Mouse (Mus musculus): ENCODE measurements around the gene Fermt2.
"Not testable (repeated sequence)": the region's sequence is repeated elsewhere in the genome, so short reads cannot be mapped to it uniquely, and the experiment has no call there.

Fermt2 gene

DNA sequence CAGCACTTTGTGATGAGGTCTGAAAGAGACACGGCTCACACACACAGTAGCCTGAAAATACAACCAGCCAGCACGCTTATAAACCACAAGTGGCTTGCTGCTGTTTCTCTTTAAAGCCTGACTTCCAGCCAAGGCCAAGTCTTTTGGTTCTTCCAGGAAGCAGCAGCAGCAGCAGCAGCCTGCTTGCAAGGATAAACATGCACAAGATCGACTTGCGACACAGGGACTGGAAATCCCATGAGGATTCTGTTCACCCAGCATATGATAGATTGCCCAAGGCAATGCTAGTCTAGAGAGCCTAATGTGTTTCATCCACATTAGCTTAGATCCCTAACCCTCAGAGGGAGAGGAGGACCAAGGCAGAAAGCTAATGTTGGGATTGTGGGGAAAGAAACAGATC is 22.0 kb downstream of the Fermt2 start:
- no peak for DNase-seq (ENCODE audit: extremely low spot score)

DNA sequence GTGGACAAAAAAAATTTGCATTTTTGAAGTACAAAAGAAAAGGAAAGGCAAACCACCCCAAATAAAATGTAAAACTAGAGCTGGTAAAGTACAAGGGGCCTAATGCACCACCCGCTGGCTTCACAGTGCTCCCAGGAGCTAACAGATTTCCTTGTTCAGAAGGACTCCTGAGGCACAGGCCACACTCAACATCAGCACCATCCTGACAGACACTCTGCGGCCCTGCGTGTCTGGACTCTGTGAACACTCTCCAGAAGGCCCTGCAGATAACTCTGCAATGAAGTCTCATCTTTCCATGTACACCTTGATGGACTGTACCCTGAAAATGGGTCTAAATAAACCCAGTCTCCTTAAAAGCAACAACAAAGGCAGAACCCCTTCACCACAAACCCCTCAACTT is 22.5 kb downstream of the Fermt2 start:
- DNase-seq (ENCODE audit: extremely low spot score) = no peak

DNA sequence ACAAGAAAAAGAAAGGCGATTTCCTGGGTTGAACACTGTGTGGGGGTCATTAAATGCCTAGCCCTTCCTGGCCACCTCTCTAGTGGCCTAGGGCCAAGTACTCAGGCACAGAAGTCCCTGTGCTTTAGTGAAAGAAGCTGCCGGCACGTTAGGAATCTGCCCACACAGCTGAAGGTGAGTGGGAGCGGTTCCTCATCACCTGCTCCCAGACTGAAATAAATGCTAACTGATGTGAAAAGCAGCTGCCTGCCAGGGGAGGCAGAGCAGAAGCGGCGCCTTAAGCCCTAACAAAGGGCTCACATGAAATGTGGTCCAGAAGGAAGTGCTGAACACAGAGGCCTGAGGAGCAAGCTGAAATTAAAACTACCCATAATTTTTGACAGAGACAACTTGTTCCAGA is 22.9 kb downstream of the Fermt2 start:
- DNase-seq (ENCODE audit: extremely low spot score) = peak; percentile 36

DNA sequence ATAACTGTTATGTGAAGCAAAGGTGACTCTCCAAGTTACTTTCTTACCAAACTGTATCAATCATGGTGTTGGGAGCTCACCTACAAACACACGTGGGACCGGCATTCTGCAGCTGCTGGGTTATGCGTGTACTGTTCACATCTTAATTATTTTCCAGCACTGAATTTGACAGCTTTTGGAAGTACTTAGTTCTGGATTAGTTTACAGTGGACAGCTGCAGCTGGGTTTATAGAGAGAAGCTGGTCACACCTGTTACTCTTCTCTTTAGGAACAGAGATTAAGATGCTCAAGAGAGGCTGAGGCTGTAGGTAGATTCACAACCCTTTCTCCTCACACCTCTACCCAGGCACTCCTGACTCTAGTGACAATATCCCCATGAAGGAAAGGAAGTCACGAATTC is 23.8 kb downstream of the Fermt2 start:
- DNase-seq (ENCODE audit: extremely low spot score) = no peak

GRCm38 (mm10) chr14:45504422-45505113 is 25.4 kb downstream of the Fermt2 start:
- DNase-seq (ENCODE audit: extremely low spot score) = no peak

DNA sequence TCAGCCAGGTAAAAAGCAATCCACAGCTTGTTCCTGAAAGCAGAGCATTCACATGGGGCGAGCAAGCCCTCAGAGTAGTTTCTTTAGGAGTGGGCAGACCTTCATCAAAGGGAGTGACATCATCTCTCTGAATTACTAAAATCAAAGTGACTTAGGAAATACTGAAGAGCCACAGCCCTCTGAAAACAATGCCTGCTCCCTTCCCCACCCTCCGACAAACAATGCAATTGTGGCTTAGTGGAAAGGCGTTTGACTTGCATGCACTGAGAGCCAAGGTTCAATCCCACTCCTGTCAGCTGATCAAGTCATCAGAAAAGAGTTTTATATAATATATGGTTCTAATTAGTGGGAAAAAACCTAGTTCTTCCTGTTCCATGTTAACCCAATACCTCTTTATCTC is 26.0 kb downstream of the Fermt2 start:
- no peak for DNase-seq (ENCODE audit: extremely low spot score)

GRCm38 (mm10) chr14:45500052-45500451 is 29.9 kb downstream of the Fermt2 start:
- DNase-seq (ENCODE audit: extremely low spot score) = no peak

DNA sequence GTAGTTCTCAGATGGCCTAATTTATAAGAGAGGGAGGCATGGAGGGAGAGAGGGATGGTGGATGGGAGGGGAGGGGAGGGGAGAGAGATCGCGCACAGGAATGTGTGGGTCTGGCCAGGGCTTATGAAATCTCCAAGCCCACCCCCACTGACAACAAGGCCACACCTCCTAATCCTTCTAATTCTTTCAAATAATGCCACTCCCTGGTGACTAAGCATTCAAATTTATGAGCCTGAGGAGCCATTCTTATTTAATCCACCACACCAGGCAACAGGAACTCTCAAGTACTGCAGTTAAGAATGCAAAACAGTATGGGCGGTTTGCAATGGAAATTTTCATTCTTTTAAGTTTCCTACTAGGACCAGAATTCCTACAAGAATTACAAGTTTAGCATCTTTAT is 32.8 kb downstream of the Fermt2 start:
- DNase-seq (ENCODE audit: extremely low spot score) = no peak

GRCm38 (mm10) chr14:45495810-45496209 is 34.1 kb downstream of the Fermt2 start:
- DNase-seq (ENCODE audit: extremely low spot score) = not testable (repeated sequence)

- no peak for DNase-seq (ENCODE audit: extremely low spot score)
These were observed 36.0 kb downstream of the Fermt2 start for GRCm38 (mm10) chr14:45493891-45494290.

DNA sequence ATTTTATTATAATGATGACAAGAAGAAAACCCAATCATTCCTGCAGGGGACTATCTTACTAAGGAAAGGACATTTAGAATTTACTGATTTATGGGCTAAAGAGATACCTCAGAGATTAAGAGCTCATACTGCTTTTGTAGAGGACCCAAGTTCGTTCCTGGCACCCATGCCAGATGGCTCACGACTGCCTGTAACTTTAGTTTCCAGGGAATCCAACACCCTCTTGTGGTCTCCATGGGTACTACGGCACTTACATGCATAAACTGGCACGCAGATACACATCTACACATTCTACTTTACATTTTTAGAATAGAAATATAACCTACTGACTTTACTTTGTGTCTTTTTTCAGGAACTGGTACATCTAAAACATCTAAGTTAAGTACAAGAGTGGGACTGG is 37.2 kb downstream of the Fermt2 start:
- no peak for DNase-seq (ENCODE audit: extremely low spot score)

DNA sequence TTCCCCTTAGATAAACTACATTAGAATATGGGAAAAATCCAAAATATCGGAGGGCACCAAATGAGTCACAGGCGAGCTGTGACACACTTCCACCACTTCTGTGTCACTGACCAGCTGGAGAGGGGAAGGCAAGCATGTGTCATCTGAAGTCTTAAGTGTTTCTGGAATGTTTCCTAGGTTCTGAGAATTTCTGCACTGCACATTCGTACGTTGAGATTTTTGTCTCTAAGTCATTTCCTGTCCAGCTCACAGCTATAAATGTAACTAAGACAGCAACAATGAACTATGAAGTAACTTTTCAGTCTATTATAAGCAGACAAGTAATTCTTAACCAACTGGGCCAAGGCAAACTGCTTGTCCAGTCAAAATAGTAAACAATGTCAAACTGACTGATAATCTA is 37.9 kb downstream of the Fermt2 start:
- no peak for DNase-seq (ENCODE audit: extremely low spot score)

- DNase-seq (ENCODE audit: extremely low spot score) = not testable (repeated sequence)
These were observed 42.7 kb downstream of the Fermt2 start for GRCm38 (mm10) chr14:45487201-45487600.

DNA sequence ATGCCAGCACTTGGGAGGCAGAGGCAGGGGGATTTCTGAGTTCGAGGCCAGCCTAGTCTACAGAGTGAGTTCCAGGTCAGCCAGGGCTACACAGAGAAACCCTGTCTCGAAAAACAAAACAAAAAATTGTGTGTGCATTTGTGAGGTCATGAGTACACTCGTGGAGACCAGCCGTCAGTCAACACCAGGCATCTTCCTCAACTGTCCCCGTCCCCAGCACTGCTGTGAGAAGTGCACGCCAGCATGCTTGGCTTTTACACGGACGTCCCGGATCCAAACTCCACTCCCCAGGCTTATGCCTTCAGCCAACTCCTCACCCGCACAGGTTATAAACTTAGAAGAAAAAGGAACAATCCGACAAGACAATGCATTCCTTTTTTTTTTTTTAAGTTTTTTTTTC is 46.6 kb downstream of the Fermt2 start:
- not testable (repeated sequence) for DNase-seq (ENCODE audit: extremely low spot score)

- DNase-seq (ENCODE audit: extremely low spot score) = no peak
These were observed 50.7 kb downstream of the Fermt2 start for GRCm38 (mm10) chr14:45478977-45479806.

DNA sequence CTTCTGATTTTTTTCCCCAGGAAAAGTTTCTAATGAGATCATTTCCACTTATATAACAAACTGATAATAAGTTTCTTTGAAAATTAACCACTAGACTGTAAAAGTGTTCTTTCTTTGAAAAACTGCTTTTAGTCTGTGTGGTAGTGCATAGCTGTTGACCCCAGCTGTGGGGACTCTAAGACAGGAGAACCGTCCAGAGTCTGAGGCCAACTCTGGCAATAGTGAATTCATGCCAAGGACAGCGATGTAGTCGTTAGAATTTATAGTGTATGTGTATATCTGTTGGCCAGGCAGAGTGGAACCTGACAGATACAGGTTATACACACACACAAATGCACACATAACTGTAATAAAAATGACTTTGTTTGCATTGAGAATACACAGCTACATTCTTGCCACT is 51.4 kb downstream of the Fermt2 start:
- DNase-seq (ENCODE audit: extremely low spot score) = no peak

- DNase-seq (ENCODE audit: extremely low spot score) = no peak
These were observed 52.3 kb downstream of the Fermt2 start for GRCm38 (mm10) chr14:45477651-45478050.

GRCm38 (mm10) chr14:45476990-45477389 is 52.9 kb downstream of the Fermt2 start:
- no peak for DNase-seq (ENCODE audit: extremely low spot score)

DNA sequence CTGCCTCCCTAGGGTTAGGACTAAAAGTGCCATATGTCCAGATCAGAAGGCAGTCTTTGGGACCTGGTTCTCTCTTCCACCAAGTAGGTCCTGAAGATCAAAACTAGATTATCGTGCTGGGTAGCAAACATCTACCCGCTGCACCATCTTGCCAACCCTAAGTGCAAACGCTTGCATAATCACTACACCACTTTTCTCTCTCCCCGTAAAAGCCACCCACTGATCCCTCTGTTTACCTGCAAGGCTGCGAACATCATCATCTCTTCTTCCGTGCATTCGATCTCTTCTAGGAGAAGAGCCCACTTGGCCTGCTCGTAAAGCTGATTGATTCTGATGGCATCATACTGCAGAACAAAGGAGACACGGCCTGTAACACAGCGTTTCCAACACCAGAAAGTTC is 57.4 kb downstream of the Fermt2 start:
- no peak for DNase-seq (ENCODE audit: extremely low spot score)

- no peak for DNase-seq (ENCODE audit: extremely low spot score)
These were observed 60.5 kb downstream of the Fermt2 start for GRCm38 (mm10) chr14:45469446-45469845.

DNA sequence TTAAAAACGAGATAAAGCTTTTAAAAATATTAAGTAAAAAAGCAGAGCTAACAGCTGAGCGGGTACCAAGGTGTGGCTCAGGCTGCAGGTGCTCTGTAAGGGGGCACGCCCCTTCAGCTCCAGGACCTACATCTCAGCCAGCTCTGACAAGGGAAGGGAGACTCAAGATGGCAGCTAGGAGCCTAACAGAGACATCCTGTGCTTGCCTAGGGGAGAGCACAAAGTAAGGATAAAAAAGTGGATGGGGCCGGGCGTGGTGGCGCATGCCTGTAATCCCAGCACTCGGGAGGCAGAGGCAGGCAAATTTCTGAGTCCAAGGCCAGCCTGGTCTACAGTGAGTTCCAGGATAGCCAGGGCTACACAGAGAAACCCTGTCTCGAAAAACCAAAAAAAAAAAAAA is 63.5 kb downstream of the Fermt2 start:
- not testable (repeated sequence) for DNase-seq (ENCODE audit: extremely low spot score)

DNA sequence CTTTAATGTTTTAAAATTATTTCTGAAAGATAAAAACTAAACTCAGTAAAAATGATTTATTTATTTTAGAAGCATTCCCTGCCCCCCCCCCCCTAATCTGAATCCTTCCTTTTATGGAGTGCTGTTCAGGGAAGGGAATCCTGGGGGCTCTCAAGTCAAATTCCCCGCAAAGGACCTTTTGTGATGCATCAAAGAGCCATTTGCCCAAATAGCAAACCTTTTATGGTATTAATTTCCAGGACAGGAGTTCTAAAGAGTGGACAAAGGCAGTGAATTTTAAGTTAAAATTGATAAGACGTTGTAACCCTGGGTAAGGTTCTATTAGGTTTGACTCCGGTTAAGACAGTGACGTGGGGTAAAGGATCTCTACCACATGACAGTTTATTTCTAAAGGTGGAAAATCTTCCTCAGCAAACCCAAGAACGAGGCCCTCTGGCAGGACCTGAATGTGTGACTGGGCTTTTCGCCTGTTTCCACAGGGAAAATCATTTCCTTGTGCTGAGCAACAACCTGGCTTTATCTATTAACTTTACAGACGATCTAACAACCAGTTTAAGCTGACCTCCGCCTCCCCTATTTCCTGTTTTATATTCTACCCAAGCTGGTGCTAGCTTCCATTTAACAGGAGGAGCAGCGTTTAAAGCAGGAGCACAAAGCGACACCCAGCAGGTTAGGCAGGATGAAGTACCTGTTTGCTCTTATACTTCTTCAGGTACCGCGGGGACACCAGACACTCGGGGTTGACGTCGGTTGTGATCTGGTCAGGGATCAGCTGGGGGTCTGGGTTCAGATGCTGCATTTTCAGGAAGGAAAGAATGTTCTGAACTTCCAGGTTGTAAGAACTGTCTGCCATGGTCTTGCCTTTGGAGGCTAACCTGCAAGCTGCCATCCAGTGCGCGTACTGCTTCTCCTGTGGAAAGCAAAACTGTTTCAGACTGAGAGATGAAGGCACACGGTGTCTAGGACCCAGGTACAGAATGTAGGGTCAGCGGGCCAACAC is 65.6 kb downstream of the Fermt2 start:
- no peak for DNase-seq (ENCODE audit: extremely low spot score)

All from embryo, embryonic 9.5 days (tissue).